Mouse (Mus musculus): ENCODE data around the gene Tmem230. TPM values are rescaled to one million over a fixed set of nuclear protein-coding genes. Genes with fewer than 3 reads are reported as not detected.
A peak's percentile ranks its signal among the peaks of the same experiment; 100 is the strongest.

Tmem230 gene
- polyA plus RNA-seq, 1 experiment from 2014 or later = 39.6 TPM

- H3K27me3 ChIP-seq (replicated peaks; ENCODE audit: insufficient read depth, low read length) = no peaks in the 10 kb centered on the region
- H3K4me3 ChIP-seq (ENCODE audit: low read depth, low read length) = no peak overlapping the region
- ATAC-seq (no peak), DNase-seq (ENCODE audit: low spot score) (peak; percentile 12)
- TF ChIP-seq CTCF (IDR thresholded peaks at IDR 0.05) (no peak), EP300 (IDR thresholded peaks at IDR 0.05) (no peak)
- no peaks in the 10 kb centered on the region for H3K36me3 ChIP-seq (ENCODE audit: insufficient read depth, low read length)
- H3K4me1 ChIP-seq (ENCODE audit: insufficient read depth, low read depth, low read length) = no peaks in the 10 kb centered on the region
- WGBS = 36% methylated on average over 3 of the region's 3 CpGs
- H3K9ac ChIP-seq (replicated peaks; ENCODE audit: low read depth) = no peak overlapping the region
- H3K4me2 ChIP-seq (replicated peaks; ENCODE audit: low read depth, low read length) = no peak overlapping the region
- no peak overlapping the region for H3K27ac ChIP-seq (ENCODE audit: low read length)
- no peaks in the 10 kb centered on the region for H3K9me3 ChIP-seq (ENCODE audit: low read length)
Observed at GRCm38 (mm10) chr2:132203186-132203585, 44.4 kb downstream of the Tmem230 start.

GRCm38 (mm10) chr2:132198017-132198933 is 49.3 kb downstream of the Tmem230 start:
- H3K9ac ChIP-seq (replicated peaks; ENCODE audit: low read depth) = no peak overlapping the region
- 73% methylated on average over 9 of the region's 9 CpGs for WGBS
- no peak overlapping the region for H3K4me2 ChIP-seq (replicated peaks; ENCODE audit: low read depth, low read length)

GRCm38 (mm10) chr2:132195602-132196001 is 52.0 kb downstream of the Tmem230 start:
- H3K4me1 ChIP-seq (ENCODE audit: insufficient read depth, low read depth, low read length) = no peaks in the 10 kb centered on the region
- no peak overlapping the region for H3K27ac ChIP-seq (ENCODE audit: low read length)
- no peak overlapping the region for H3K4me3 ChIP-seq (ENCODE audit: low read depth, low read length)
- no peak overlapping the region for H3K9ac ChIP-seq (replicated peaks; ENCODE audit: low read depth)
- H3K9me3 ChIP-seq (ENCODE audit: low read length) = no peaks in the 10 kb centered on the region
- no peaks in the 10 kb centered on the region for H3K27me3 ChIP-seq (replicated peaks; ENCODE audit: insufficient read depth, low read length)
- no peak for DNase-seq (ENCODE audit: low spot score)
- no peaks in the 10 kb centered on the region for H3K36me3 ChIP-seq (ENCODE audit: insufficient read depth, low read length)
- TF ChIP-seq EP300 (IDR thresholded peaks at IDR 0.05) (no peak), CTCF (IDR thresholded peaks at IDR 0.05) (no peak)
- WGBS = 51% methylated on average over 2 of the region's 2 CpGs
- no peak overlapping the region for H3K4me2 ChIP-seq (replicated peaks; ENCODE audit: low read depth, low read length)
- no peak for ATAC-seq

More at GRCm38 (mm10) chr2:132198017-132198933, 49.3 kb downstream of the Tmem230 start:
- TF ChIP-seq EP300 (IDR thresholded peaks at IDR 0.05) (no peak), CTCF (IDR thresholded peaks at IDR 0.05) (no peak)
- Histone ChIP-seq H3K4me1 (ENCODE audit: insufficient read depth, low read depth, low read length) (no peaks in the 10 kb centered on the region), H3K4me3 (ENCODE audit: low read depth, low read length) (no peak overlapping the region), H3K27ac (ENCODE audit: low read length) (no peak overlapping the region), H3K36me3 (ENCODE audit: insufficient read depth, low read length) (no peaks in the 10 kb centered on the region), H3K27me3 (replicated peaks; ENCODE audit: insufficient read depth, low read length) (no peaks in the 10 kb centered on the region), H3K9me3 (ENCODE audit: low read length) (no peaks in the 10 kb centered on the region)
- DNase-seq (ENCODE audit: low spot score) = no peak
- ATAC-seq = no peak

GRCm38 (mm10) chr2:132190602-132191161 is 56.9 kb downstream of the Tmem230 start:
- WGBS = 73% methylated on average over 3 of the region's 3 CpGs
- no peak for TF ChIP-seq CTCF (IDR thresholded peaks at IDR 0.05)
- no peak for TF ChIP-seq EP300 (IDR thresholded peaks at IDR 0.05)
- ATAC-seq (no peak), DNase-seq (ENCODE audit: low spot score) (no peak)
- H3K27ac ChIP-seq (ENCODE audit: low read length) = no peak overlapping the region
- no peak overlapping the region for H3K9ac ChIP-seq (replicated peaks; ENCODE audit: low read depth)
- no peak overlapping the region for H3K4me3 ChIP-seq (ENCODE audit: low read depth, low read length)
- no peak overlapping the region for H3K4me2 ChIP-seq (replicated peaks; ENCODE audit: low read depth, low read length)
- no peaks in the 10 kb centered on the region for H3K36me3 ChIP-seq (ENCODE audit: insufficient read depth, low read length)
- H3K4me1 ChIP-seq (ENCODE audit: insufficient read depth, low read depth, low read length) = no peaks in the 10 kb centered on the region
- H3K27me3 ChIP-seq (replicated peaks; ENCODE audit: insufficient read depth, low read length) = no peaks in the 10 kb centered on the region
- H3K9me3 ChIP-seq (ENCODE audit: low read length) = no peaks in the 10 kb centered on the region

Other genes starting within 250 kb of the Tmem230 start
- gene Rassf2, start 217.5 kb downstream of the Tmem230 start, polyA plus RNA-seq (2015; fragmentation: Nextera tagmentation; extraction: Ambion mirVana) = 10.0 and 15.2 TPM in 2 replicates
- gene Slc23a2, start 102.7 kb downstream of the Tmem230 start, polyA plus RNA-seq (2015; fragmentation: Nextera tagmentation; extraction: Ambion mirVana) = 26.6 and 35.8 TPM in 2 replicates
- 74.7 and 76.4 TPM in 2 replicates for gene Pcna, start 5.5 kb upstream of the Tmem230 start, polyA plus RNA-seq (2015; fragmentation: Nextera tagmentation; extraction: Ambion mirVana)
- 32.3 and 37.0 TPM in 2 replicates for gene Cds2, start 15.3 kb upstream of the Tmem230 start, polyA plus RNA-seq (2015; fragmentation: Nextera tagmentation; extraction: Ambion mirVana)
- gene Prokr2, start 137.6 kb upstream of the Tmem230 start, polyA plus RNA-seq (2015; fragmentation: Nextera tagmentation; extraction: Ambion mirVana) = not detected in 2 replicates